Mouse (Mus musculus) mouse embryonic stem cell (cell line): ENCODE measurements around the gene Zbtb20.

Experiments used
- in situ Hi-C, 2 experiments: fragments of 300-500 bp; cut with MboI; formaldehyde crosslinking; loops; 1 replicate in 1 of 2; 3 replicates in 1 of 2; pipeline ENCODE4 v1.14.3; 2019 to 2020; ENCODE audit warnings: low sequenced_read_pairs in 2 of 2, low pct_unique_long_range_greater_than_20kb in 1 of 2, mixed read lengths in 1 of 2; ENCODE audit not compliant: unreplicated experiment in 1 of 2

The Zbtb20 gene

GRCm38 (mm10) chr16:43036510-43036909 is 160.8 kb downstream of the Zbtb20 start:
- in situ Hi-C loops = no loop called here

GRCm38 (mm10) chr16:43037320-43037719 is 161.6 kb downstream of the Zbtb20 start:
- in situ Hi-C loops = no loop called here

- in situ Hi-C loops = no loop called here
These were observed 169.9 kb downstream of the Zbtb20 start for GRCm38 (mm10) chr16:43045611-43046010.

GRCm38 (mm10) chr16:43046686-43047085 is 171.0 kb downstream of the Zbtb20 start:
- in situ Hi-C loops = no loop called here

- in situ Hi-C loops = no loop called here
These were observed 194.1 kb downstream of the Zbtb20 start for GRCm38 (mm10) chr16:43069666-43070295.

- in situ Hi-C loops = no loop called here
These were observed 196.2 kb downstream of the Zbtb20 start for GRCm38 (mm10) chr16:43071875-43072274.

GRCm38 (mm10) chr16:43072818-43073594 is 197.3 kb downstream of the Zbtb20 start:
- in situ Hi-C loops = no loop called here

GRCm38 (mm10) chr16:43080403-43080802 is 204.7 kb downstream of the Zbtb20 start:
- in situ Hi-C loops = no loop called here

GRCm38 (mm10) chr16:43080923-43081702 is 205.4 kb downstream of the Zbtb20 start:
- in situ Hi-C loops = no loop called here

- in situ Hi-C loops = no loop called here
These were observed 206.3 kb downstream of the Zbtb20 start for GRCm38 (mm10) chr16:43081995-43082394.

- in situ Hi-C loops = no loop called here
These were observed 207.1 kb downstream of the Zbtb20 start for GRCm38 (mm10) chr16:43082801-43083200.

GRCm38 (mm10) chr16:43090188-43090587 is 214.5 kb downstream of the Zbtb20 start:
- in situ Hi-C loops = no loop called here

GRCm38 (mm10) chr16:43094161-43094560 is 218.5 kb downstream of the Zbtb20 start:
- in situ Hi-C loops = no loop called here

GRCm38 (mm10) chr16:43094756-43095155 is 219.1 kb downstream of the Zbtb20 start:
- in situ Hi-C loops = no loop called here

GRCm38 (mm10) chr16:43096040-43096439 is 220.4 kb downstream of the Zbtb20 start:
- in situ Hi-C loops = no loop called here

GRCm38 (mm10) chr16:43098153-43098552 is 222.5 kb downstream of the Zbtb20 start:
- in situ Hi-C loops = no loop called here

- in situ Hi-C loops = no loop called here
These were observed 223.0 kb downstream of the Zbtb20 start for GRCm38 (mm10) chr16:43098666-43099065.

GRCm38 (mm10) chr16:43111288-43111687 is 235.6 kb downstream of the Zbtb20 start:
- in situ Hi-C loops = no loop called here

- in situ Hi-C loops = no loop called here
These were observed 238.3 kb downstream of the Zbtb20 start for GRCm38 (mm10) chr16:43113968-43114367.
